Mouse (Mus musculus): ENCODE results near the gene Trpm3. TPM values are rescaled to one million over a fixed set of nuclear protein-coding genes. Genes with fewer than 3 reads are reported as not detected.

The Trpm3 gene
- 0.17 TPM for polyA plus RNA-seq (2017; shearing (Covaris generic))

GRCm38 (mm10) chr19:22138590-22139421 is at the start of gene Trpm3:
Gene Trpm3 (plus strand): TSS chr19:22139046.

Measured in inflammation-experienced regulatory T-cells, adult 16 weeks (primary cell).